Mouse (Mus musculus) heart, embryonic 12.5 days (tissue): ENCODE results near the gene Galnt6. TPM values are rescaled to one million over a fixed set of nuclear protein-coding genes. Genes with fewer than 3 reads are reported as not detected.
A peak's percentile ranks its signal among the peaks of the same experiment; 100 is the strongest.

Experiments
- ATAC-seq: fragments of 200-750 bp; cut with Nextera tagmentation; 2 replicates; pipeline ENCODE4 v1.8.0; 2017; ENCODE audit warnings: moderate TSS enrichment, moderate library complexity; ENCODE audit not compliant: insufficient number of reproducible peaks, low FRiP score
- H3K27ac ChIP-seq: fragments of 300-500 bp; sonication (generic); 2 replicates; pipeline ENCODE4 v1.5.1; 2016; ENCODE audit warnings: mild to moderate bottlenecking, moderate library complexity; ENCODE audit not compliant: poor library complexity, severe bottlenecking
- H3K27me3 ChIP-seq: fragments of 300-500 bp; sonication (generic); replicated peaks from 2 replicates; pipeline ENCODE4 v1.6.1; 2016; ENCODE audit warnings: mild to moderate bottlenecking, moderate library complexity
- H3K36me3 ChIP-seq: fragments of 300-500 bp; sonication (generic); 2 replicates; pipeline ENCODE4 v1.6.1; 2016; ENCODE audit warnings: mild to moderate bottlenecking, moderate library complexity
- H3K4me1 ChIP-seq: fragments of 300-500 bp; sonication (generic); replicated peaks from 2 replicates; pipeline ENCODE4 v1.6.1; 2016; ENCODE audit warnings: mild to moderate bottlenecking
- H3K4me2 ChIP-seq: fragments of 300-500 bp; sonication (generic); 2 replicates; pipeline ENCODE4 v1.6.1; 2016; ENCODE audit warnings: mild to moderate bottlenecking, moderate library complexity
- H3K4me3 ChIP-seq: fragments of 300-500 bp; sonication (generic); 2 replicates; pipeline ENCODE4 v1.5.1; 2016; ENCODE audit warnings: mild to moderate bottlenecking
- H3K9ac ChIP-seq: fragments of 300-500 bp; sonication (generic); 2 replicates; pipeline ENCODE4 v1.6.1; 2016; ENCODE audit warnings: mild to moderate bottlenecking, moderate library complexity
- H3K9me3 ChIP-seq: fragments of 300-500 bp; sonication (generic); replicated peaks from 2 replicates; pipeline ENCODE4 v1.6.1; 2016; ENCODE audit warnings: mild to moderate bottlenecking, moderate library complexity
- WGBS: fragments of 180-500 bp; shearing (Covaris S2); methylation state at CpG from one replicate; pipeline ENCODE4 v1.1.7; 2016; 5-methylcytosine and 5-hydroxymethylcytosine counted together
- polyA plus RNA-seq: library from polyadenylated mRNA; unstranded; fragments of >200 nt; fragmentation: Nextera tagmentation; extraction: Ambion mirVana; gene quantifications from 2 replicates; pipeline ENCODE4 v1.2.1, GENCODE M21; 2016

Galnt6 gene
- polyA plus RNA-seq, 1 experiment from 2014 or later = 0.14 TPM

- 68% methylated on average over 5 of the region's 5 CpGs for WGBS
These were observed 23.9 kb upstream of the Galnt6 start for GRCm38 (mm10) chr15:100753045-100753444.

GRCm38 (mm10) chr15:100752439-100752838 is 23.3 kb upstream of the Galnt6 start:
- Histone ChIP-seq H3K27me3 (peaks cover 27% of the 10 kb centered on the region), H3K36me3 (no peaks in the 10 kb centered on the region), H3K9ac (no peak overlapping the region), H3K4me2 (no peak overlapping the region), H3K4me3 (no peak overlapping the region), H3K9me3 (no peaks in the 10 kb centered on the region), H3K4me1 (peaks cover 18% of the 10 kb centered on the region), H3K27ac (no peak overlapping the region)
- WGBS = 52% methylated on average over 2 of the region's 2 CpGs
- no peak for ATAC-seq

More at GRCm38 (mm10) chr15:100753045-100753444, 23.9 kb upstream of the Galnt6 start:
- H3K4me3 ChIP-seq = no peak overlapping the region
- ATAC-seq = no peak
- H3K9ac ChIP-seq = no peak overlapping the region
- H3K36me3 ChIP-seq = no peaks in the 10 kb centered on the region
- H3K9me3 ChIP-seq = no peaks in the 10 kb centered on the region
- H3K27ac ChIP-seq = no peak overlapping the region
- H3K27me3 ChIP-seq = peaks cover 27% of the 10 kb centered on the region
- no peak overlapping the region for H3K4me2 ChIP-seq
- peaks cover 12% of the 10 kb centered on the region for H3K4me1 ChIP-seq

DNA sequence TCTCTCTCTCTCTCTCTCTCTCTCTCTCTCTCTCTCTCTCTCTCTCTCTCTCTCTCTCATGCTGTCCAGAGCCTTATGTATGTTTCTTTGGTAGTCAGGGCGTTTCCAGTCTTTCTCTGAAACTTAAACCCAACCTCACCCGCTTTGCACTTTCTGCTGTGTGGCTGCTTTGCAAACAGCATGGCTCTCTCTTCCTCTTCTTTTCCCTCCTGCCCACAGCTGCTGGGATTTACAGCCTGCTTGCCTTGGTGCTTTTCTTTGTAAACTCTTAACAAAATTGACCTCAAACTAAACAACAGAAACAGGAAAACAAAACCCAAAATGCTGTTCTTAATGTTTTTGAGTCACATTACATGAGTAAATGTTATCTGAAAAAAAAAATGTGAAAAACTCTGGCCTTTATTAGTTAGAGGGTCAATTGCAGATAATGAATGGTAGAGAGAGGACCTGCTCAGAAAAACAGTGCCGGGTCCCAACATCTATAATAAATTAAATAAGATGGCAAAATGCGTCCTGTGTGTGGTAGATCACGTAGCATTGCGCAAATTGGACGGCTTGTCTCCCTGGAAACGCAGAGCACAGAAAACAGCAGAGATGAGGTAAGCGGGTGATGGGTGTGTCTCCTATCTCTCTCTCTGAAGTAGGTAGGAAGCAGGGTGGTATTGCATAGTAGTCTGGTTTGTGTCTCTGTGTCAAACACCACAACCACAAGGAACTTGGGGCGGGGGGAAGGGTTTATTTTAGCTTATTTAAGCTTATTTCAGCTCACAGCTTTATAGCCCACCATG is 20.8 kb upstream of the Galnt6 start:
- H3K4me1 ChIP-seq = peaks cover 17% of the 10 kb centered on the region
- H3K9ac ChIP-seq = no peak overlapping the region
- no peak for ATAC-seq
- H3K27ac ChIP-seq = no peak overlapping the region
- WGBS = 65% methylated on average over 10 of the region's 10 CpGs
- H3K4me2 ChIP-seq = no peak overlapping the region
- H3K27me3 ChIP-seq = peaks cover 18% of the 10 kb centered on the region; the same call in 1 of the 2 replicates
- H3K4me3 ChIP-seq = no peak overlapping the region
- H3K9me3 ChIP-seq = no peaks in the 10 kb centered on the region
- no peaks in the 10 kb centered on the region for H3K36me3 ChIP-seq

DNA sequence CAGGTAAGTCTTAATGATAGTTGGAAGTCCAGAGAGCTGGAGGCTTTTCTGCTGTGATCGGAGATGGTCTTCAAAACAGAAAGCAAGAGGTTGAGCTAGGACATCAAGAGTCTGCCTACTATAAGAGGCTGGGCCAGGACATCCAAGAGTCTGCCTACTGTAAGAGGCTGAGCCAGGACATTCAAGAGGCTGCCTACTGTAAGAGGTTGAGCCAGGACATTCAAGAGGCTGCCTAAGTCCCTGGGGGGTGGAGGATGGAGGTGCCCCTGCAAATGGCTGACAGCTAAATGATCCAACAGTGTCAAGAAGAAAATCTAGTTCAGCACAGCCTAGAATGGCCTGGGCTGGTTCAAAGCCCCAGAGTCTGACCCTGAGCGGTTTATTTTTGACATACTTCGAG is 19.4 kb upstream of the Galnt6 start:
- H3K4me2 ChIP-seq = no peak overlapping the region
- WGBS = 80% methylated on average over 3 of the region's 3 CpGs

DNA sequence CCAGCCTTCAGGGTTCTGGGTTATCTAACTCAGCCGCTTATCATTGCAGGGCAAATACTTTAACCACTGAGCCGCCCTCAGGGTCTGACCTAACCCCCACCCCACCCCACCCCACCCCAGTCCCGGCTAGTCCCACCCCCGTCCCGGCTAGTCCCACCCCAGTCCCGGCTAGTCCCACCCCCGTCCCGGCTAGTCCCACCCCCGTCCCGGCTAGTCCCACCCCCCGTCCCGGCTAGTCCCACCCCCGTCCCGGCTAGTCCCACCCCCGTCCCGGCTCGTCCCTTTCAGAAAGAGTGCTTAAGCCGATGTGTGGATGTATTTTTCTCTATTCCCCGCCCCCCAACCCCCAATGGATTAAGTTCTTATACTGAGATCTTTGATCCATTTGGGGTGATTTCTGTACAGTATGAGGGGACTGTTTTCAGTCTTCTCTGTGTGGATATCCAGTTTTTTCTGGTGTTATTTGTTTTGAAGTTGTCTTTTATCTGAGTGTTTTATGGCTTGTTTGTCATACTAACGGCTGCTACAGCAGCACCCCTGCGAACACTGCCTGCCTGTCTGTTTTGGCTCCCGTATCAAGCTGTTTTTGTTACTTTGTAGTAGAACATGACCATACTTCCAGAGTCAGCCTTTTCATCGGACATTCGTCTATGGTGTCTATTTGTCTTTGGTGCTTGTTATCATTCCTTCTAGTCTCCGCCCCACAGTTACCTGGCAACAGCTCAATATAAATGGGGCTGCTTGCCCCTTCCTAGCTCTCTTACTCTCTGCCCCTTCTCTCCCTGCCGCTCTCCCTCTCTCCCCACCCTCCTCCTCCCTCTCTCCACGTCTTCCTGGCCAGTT is 18.2 kb upstream of the Galnt6 start:
- Histone ChIP-seq H3K9me3 (no peaks in the 10 kb centered on the region), H3K4me2 (peak overlapping the region; percentile 83), H3K4me1 (peaks cover 10% of the 10 kb centered on the region), H3K27me3 (no peaks in the 10 kb centered on the region), H3K9ac (no peak overlapping the region; the same call in 1 of the 2 replicates), H3K27ac (no peak overlapping the region), H3K36me3 (no peaks in the 10 kb centered on the region), H3K4me3 (peak overlapping the region; percentile 47)
- peak; percentile 93 for ATAC-seq
- WGBS = 2% methylated on average over 16 of the region's 27 CpGs

More for the DNA sequence above, 19.4 kb upstream of the Galnt6 start:
- ATAC-seq = no peak
- Histone ChIP-seq H3K9me3 (no peaks in the 10 kb centered on the region), H3K4me1 (peaks cover 10% of the 10 kb centered on the region), H3K27ac (no peak overlapping the region), H3K9ac (no peak overlapping the region), H3K36me3 (no peaks in the 10 kb centered on the region), H3K4me3 (no peak overlapping the region), H3K27me3 (peaks cover 10% of the 10 kb centered on the region; the same call in 1 of the 2 replicates)

GRCm38 (mm10) chr15:100746478-100747120 is 17.4 kb upstream of the Galnt6 start:
- H3K27me3 ChIP-seq = no peaks in the 10 kb centered on the region
- 0 out of 2 replicates have a peak overlapping the region, but pooled peaks have one; percentile 27 for H3K27ac ChIP-seq
- no peak for ATAC-seq
- no peaks in the 10 kb centered on the region for H3K9me3 ChIP-seq
- no peaks in the 10 kb centered on the region for H3K36me3 ChIP-seq
- peak overlapping the region; percentile 83 for H3K4me2 ChIP-seq
- H3K4me1 ChIP-seq = peaks cover 10% of the 10 kb centered on the region
- peak overlapping the region; percentile 47 for H3K4me3 ChIP-seq
- no peak overlapping the region for H3K9ac ChIP-seq
- WGBS = 26% methylated on average over 6 of the region's 6 CpGs

- H3K27ac ChIP-seq = no peak overlapping the region
- H3K4me2 ChIP-seq = no peak overlapping the region
- H3K4me1 ChIP-seq = peaks cover 14% of the 10 kb centered on the region
- no peaks in the 10 kb centered on the region for H3K36me3 ChIP-seq
- no peak overlapping the region for H3K9ac ChIP-seq
- no peaks in the 10 kb centered on the region for H3K27me3 ChIP-seq
- no peak overlapping the region for H3K4me3 ChIP-seq
- WGBS = 89% methylated on average over 6 of the region's 6 CpGs
- no peaks in the 10 kb centered on the region for H3K9me3 ChIP-seq
- ATAC-seq = no peak
These were observed 14.1 kb upstream of the Galnt6 start for GRCm38 (mm10) chr15:100743238-100743637.

DNA sequence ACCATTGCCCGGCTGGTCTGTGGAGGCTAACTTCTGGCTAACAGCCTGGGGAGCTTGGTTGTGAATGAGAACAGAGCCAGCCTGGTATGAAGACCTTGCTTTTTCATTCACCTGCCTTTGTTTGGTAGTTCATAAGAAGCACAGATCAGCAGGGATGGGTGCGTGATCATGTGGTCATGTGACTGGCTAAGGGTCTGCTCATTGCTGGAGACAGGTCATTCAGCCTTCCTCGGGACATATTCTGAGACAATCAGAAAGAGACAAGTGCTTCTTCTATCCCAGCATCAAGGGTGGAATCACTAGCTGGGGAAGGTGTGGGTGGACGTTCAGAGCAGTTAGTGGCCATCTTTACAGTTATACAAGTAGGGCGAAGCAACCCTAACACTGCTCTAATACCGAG is 10.3 kb upstream of the Galnt6 start:
- H3K9me3 ChIP-seq = no peaks in the 10 kb centered on the region
- peaks cover 7% of the 10 kb centered on the region; the same call in 1 of the 2 replicates for H3K4me1 ChIP-seq
- no peak overlapping the region for H3K4me2 ChIP-seq
- no peak overlapping the region for H3K27ac ChIP-seq
- no peaks in the 10 kb centered on the region for H3K36me3 ChIP-seq
- H3K9ac ChIP-seq = no peak overlapping the region
- no peaks in the 10 kb centered on the region for H3K27me3 ChIP-seq
- no peak overlapping the region for H3K4me3 ChIP-seq
- no peak for ATAC-seq
- WGBS = 83% methylated on average over 6 of the region's 6 CpGs

DNA sequence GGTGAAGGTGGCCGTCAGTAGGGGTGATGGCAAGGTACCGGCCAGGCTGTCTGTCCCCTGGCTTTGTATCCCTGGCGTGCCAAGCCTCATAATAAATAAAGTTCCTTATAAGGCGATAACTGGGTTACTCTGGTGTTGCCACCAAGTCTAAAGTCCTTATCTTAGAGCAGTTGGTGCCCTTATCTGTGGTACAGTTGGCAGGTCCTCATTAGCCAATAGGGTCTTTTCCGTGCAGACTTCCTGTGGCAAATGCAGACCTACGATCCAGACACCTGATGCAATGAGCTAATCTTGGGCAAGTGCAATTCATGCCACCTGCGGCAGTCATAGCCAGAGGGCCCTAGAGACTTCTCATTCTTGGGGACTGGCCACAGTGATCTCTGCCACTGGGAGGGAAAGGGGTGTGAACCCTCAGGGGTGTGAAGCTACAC is 9.2 kb upstream of the Galnt6 start:
- Histone ChIP-seq H3K27me3 (no peaks in the 10 kb centered on the region), H3K36me3 (no peaks in the 10 kb centered on the region), H3K4me3 (no peak overlapping the region), H3K4me1 (peaks cover 7% of the 10 kb centered on the region; the same call in 1 of the 2 replicates), H3K4me2 (no peak overlapping the region), H3K27ac (no peak overlapping the region), H3K9me3 (no peaks in the 10 kb centered on the region), H3K9ac (no peak overlapping the region)
- WGBS = 62% methylated on average over 7 of the region's 7 CpGs
- no peak; the same call in 1 of the 2 replicates for ATAC-seq

DNA sequence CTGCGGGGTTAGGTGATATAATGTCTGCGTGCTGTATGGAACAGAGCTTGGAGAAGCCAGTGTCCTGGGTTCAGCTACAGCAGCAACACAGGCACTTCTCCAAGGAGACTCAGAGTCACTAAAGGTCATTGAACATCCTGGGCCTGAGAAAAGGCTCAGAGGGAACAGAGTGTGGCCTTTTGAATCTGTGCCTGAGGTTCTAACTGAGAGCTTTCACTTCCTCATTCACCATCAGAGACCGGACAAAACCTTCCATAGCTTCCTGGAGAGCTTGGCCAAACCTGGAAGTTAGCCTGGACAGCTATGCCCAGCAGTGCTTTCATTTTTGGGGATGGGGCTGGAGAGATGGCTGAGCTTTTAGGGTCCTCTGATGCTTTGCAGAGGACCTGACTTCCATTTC is 8.5 kb upstream of the Galnt6 start:
- no peak overlapping the region for H3K27ac ChIP-seq
- WGBS = 82% methylated on average over 3 of the region's 3 CpGs
- no peak overlapping the region for H3K4me2 ChIP-seq
- no peaks in the 10 kb centered on the region for H3K9me3 ChIP-seq
- no peak overlapping the region for H3K9ac ChIP-seq
- peaks cover 7% of the 10 kb centered on the region for H3K4me1 ChIP-seq
- no peak for ATAC-seq
- H3K36me3 ChIP-seq = no peaks in the 10 kb centered on the region
- H3K27me3 ChIP-seq = no peaks in the 10 kb centered on the region
- H3K4me3 ChIP-seq = no peak overlapping the region

DNA sequence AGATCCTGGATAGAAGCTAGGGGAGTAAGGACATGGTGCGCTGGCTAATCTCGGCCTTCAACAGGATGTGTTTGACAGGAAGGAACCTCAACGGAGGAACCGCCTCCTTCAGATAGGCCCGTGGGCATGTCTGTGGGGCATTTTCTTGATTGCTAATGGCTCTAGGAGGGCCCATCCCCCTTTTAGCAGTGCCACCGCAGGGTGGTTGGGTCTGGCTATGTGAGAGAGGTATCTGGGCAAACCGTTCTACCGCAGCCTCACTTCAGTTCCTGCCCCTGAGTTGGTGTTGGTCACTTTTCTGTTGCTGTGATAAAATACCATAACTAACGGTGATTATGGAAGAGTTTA is 6.8 kb upstream of the Galnt6 start:
- no peak overlapping the region for H3K27ac ChIP-seq
- 0 out of 2 replicates have a peak, but pooled peaks have one; percentile 29 for ATAC-seq
- WGBS = 58% methylated on average over 9 of the region's 9 CpGs
- H3K27me3 ChIP-seq = peaks cover 10% of the 10 kb centered on the region
- no peak overlapping the region for H3K9ac ChIP-seq
- H3K4me1 ChIP-seq = peaks cover 7% of the 10 kb centered on the region
- no peaks in the 10 kb centered on the region for H3K36me3 ChIP-seq
- H3K4me3 ChIP-seq = no peak overlapping the region
- H3K4me2 ChIP-seq = no peak overlapping the region
- no peaks in the 10 kb centered on the region for H3K9me3 ChIP-seq
